Mouse (Mus musculus): Measurements from ENCODE around the gene Mok.

DNA sequence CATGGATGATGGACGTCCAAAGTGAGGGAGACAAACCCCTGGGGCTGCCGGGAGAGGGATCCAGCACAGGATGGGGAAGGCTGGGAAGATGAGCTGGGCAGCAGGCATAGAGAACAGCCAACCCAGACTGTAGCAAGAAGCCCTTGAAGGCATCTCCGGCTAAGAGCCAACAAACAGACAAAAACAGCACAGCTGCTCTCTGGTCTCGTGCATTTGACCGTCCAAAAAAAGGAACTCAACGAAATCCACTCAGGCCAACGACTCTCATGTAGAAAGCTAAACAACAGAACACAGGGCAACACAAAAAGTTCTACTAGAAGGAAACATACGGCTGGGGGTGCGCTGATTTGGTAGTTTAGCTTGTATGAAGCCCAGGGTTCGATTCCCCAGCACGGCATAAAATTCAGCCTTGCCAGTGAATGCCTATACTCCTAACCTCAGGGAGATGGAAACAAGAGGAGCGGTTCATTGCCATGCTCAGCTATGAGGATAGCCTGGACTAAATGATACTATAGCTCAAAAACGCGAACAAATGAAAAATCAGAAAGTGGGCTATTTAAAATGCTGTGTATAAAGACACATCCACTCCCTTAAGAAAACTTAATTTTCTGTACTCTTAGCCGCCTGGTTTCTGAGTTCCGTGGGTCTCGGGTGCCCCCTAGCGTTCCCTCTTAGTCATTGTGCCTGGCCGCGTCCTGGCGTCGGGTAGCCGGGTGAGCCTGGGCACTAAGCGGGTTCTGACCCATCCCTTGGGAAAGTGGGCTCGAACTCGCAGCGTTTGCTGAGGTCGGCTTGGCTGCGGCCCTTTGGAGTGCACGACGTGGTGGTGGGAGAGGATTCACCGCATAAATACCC lies 2.7 kb upstream of the Mok start:
- TF ChIP-seq CTCF (IDR thresholded peaks at IDR 0.05; ENCODE audit: extremely low read depth, insufficient read depth, insufficient read length, insufficient replicate concordance): peak; percentile 91
- no peak for TF ChIP-seq POLR2A (IDR thresholded peaks at IDR 0.05; ENCODE audit: low read depth, low read length)

All from spleen, adult 2 months (tissue).